Mouse (Mus musculus) kidney, adult 2 months (tissue): Measurements from ENCODE around the gene Plek. TPM values are rescaled to one million over a fixed set of nuclear protein-coding genes. Genes with fewer than 3 reads are reported as not detected.

ENCODE experiments used
- DNase-seq: peaks from one replicate; pipeline ENCODE4 v3.0.0; 2021
- H3K27ac ChIP-seq: fragments of 200-500 bp; 2 replicates; pipeline ENCODE4 v1.5.1; 2012; ENCODE audit warnings: low read depth, low read length, control low read depth, inconsistent platforms; ENCODE audit not compliant: insufficient read depth
- H3K27me3 ChIP-seq: fragments of 200-500 bp; replicated peaks from 2 replicates; pipeline ENCODE4 v1.6.1; 2012; ENCODE audit warnings: mild to moderate bottlenecking, moderate library complexity, low read length, inconsistent platforms; ENCODE audit not compliant: control insufficient read depth, insufficient read depth
- H3K36me3 ChIP-seq: fragments of 200-500 bp; 2 replicates; pipeline ENCODE4 v1.6.1; 2012; ENCODE audit warnings: mild to moderate bottlenecking, moderate library complexity, low read length, inconsistent platforms; ENCODE audit not compliant: control insufficient read depth, insufficient read depth
- H3K4me1 ChIP-seq: fragments of 200-500 bp; 2 replicates; pipeline ENCODE4 v1.6.1; 2011; ENCODE audit warnings: low read length; ENCODE audit not compliant: control insufficient read depth, insufficient read depth
- H3K4me3 ChIP-seq: fragments of 200-500 bp; 2 replicates; pipeline ENCODE4 v1.5.1; 2011; ENCODE audit warnings: mild to moderate bottlenecking, low read depth, low read length, control low read depth; ENCODE audit not compliant: insufficient read depth
- CTCF ChIP-seq: fragments of 200-500 bp; conservative IDR thresholded peaks from 2 replicates; pipeline ENCODE4 v1.5.1; 2011; ENCODE audit warnings: low read depth, mild to moderate bottlenecking, control low read depth, low read length, moderate library complexity, mixed read lengths; ENCODE audit not compliant: insufficient read depth, insufficient read length
- POLR2A ChIP-seq: fragments of 200-500 bp; IDR thresholded peaks from one replicate; pipeline ENCODE4 v1.6.1; 2011; ENCODE audit warnings: low read depth, low read length, control low read depth
- WGBS: fragments of 180-500 bp; shearing (Covaris S2); methylation state at CpG from one replicate; pipeline ENCODE4 v1.1.7; 2018; 5-methylcytosine and 5-hydroxymethylcytosine counted together
- polyA plus RNA-seq: library from polyadenylated mRNA; depleted of rRNA; stranded (reverse); fragments of >200 nt; gene quantifications from 2 replicates; pipeline ENCODE4 v1.2.3, GENCODE M21; 2012

The Plek gene
- polyA plus RNA-seq, 1 experiment = 1.4 TPM

DNA sequence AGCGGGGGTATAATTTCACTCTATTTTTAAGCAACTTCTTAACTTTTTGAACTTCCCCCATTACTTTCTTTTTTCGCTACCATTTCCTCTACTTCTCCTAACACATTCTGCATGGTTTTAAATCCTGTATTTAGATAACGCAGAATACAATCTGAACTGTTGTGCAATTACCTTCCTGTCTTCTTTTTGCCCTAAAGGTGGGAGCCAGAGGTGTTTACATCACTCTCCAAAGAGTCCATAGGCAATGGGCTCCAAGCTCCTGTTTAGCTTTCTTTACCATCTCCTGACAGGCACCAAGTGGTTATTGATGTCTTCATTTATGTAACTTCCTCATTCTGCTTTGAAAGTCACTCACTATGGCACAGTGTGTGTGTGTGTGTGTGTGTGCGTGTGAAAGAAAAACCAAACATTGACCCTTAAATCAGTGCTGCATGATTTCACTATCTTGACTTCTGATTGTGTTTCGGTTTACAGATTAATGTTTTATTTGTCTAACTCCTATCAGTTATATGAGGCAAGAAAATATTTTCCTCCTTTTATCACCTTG lies 73.9 kb downstream of the Plek start:
- WGBS = 75% methylated on average over 5 of the region's 5 CpGs
- Histone ChIP-seq H3K4me3 (no peak overlapping the region), H3K27me3 (no peaks in the 10 kb centered on the region), H3K4me1 (no peaks in the 10 kb centered on the region), H3K36me3 (no peaks in the 10 kb centered on the region), H3K27ac (no peak overlapping the region)
- no peak for DNase-seq
- TF ChIP-seq POLR2A = no peak
- TF ChIP-seq CTCF = no peak

GRCm38 (mm10) chr11:16977611-16978010 lies 74.6 kb downstream of the Plek start:
- DNase-seq = no peak
- WGBS = 63% methylated on average over 2 of the region's 2 CpGs
- H3K4me1 ChIP-seq = no peaks in the 10 kb centered on the region

DNA sequence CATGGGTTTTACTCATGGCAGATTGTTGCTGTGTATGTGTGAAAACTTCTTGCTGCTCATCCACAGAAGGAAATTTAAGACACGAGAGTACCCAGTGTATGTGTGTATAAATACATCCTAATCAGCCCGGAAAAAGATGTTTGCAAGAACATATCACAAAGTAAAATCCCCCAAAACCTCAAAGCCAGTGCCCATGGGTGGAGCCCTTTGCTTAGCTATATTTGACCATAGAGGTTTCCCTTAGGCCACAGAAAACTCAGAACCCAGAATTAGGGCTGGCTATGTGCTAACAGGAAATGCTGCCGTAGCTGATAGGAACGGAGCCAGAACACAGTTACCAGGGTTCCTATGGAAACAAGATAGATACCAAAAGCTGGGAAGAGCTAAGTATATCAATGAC lies 75.2 kb downstream of the Plek start:
- no peak overlapping the region for H3K4me3 ChIP-seq
- no peak for TF ChIP-seq CTCF
- TF ChIP-seq POLR2A = no peak
- WGBS = 64% methylated on average over 4 of the region's 4 CpGs
- H3K27ac ChIP-seq = no peak overlapping the region
- no peaks in the 10 kb centered on the region for H3K4me1 ChIP-seq
- H3K27me3 ChIP-seq = no peaks in the 10 kb centered on the region
- no peaks in the 10 kb centered on the region for H3K36me3 ChIP-seq
- peak; percentile 43 for DNase-seq

More at GRCm38 (mm10) chr11:16977611-16978010, 74.6 kb downstream of the Plek start:
- TF ChIP-seq CTCF (no peak), POLR2A (no peak)
- Histone ChIP-seq H3K27me3 (no peaks in the 10 kb centered on the region), H3K27ac (no peak overlapping the region), H3K36me3 (no peaks in the 10 kb centered on the region), H3K4me3 (no peak overlapping the region)

GRCm38 (mm10) chr11:16973086-16973485 lies 79.1 kb downstream of the Plek start:
- TF ChIP-seq POLR2A (no peak), CTCF (no peak)
- no peaks in the 10 kb centered on the region for H3K4me1 ChIP-seq
- H3K27ac ChIP-seq = no peak overlapping the region
- no peak overlapping the region for H3K4me3 ChIP-seq
- 79% methylated on average over 1 of the region's 1 CpGs for WGBS
- DNase-seq = no peak
- H3K36me3 ChIP-seq = no peaks in the 10 kb centered on the region
- H3K27me3 ChIP-seq = no peaks in the 10 kb centered on the region

GRCm38 (mm10) chr11:16972027-16972426 lies 80.2 kb downstream of the Plek start:
- no peaks in the 10 kb centered on the region for H3K27me3 ChIP-seq
- H3K4me1 ChIP-seq = no peaks in the 10 kb centered on the region
- no peak for DNase-seq
- 88% methylated on average over 3 of the region's 3 CpGs for WGBS
- TF ChIP-seq POLR2A (no peak), CTCF (no peak)
- no peak overlapping the region for H3K27ac ChIP-seq
- H3K36me3 ChIP-seq = no peaks in the 10 kb centered on the region
- H3K4me3 ChIP-seq = no peak overlapping the region

DNA sequence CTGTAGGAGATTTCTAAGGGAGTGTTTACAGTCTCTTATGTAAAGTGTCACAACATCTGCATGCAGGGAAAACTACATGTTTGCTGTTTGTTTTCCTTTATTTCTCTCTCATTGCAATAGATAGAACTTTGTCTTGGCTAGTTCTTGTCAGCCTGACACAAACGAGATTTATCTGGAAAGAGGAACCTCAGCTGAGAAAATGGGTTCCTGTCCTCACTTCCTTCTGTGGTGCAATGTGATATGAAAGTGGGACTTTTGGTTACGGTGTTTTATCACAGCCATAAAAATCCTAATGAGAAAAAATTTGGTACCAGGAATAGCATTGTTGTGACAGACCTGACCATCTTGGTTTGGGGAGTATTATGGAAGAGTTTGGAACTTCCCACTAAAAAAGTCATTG lies 82.5 kb downstream of the Plek start:
- TF ChIP-seq POLR2A (no peak), CTCF (no peak)
- Histone ChIP-seq H3K4me3 (no peak overlapping the region), H3K4me1 (no peaks in the 10 kb centered on the region), H3K27ac (no peak overlapping the region), H3K36me3 (no peaks in the 10 kb centered on the region), H3K27me3 (no peaks in the 10 kb centered on the region)
- no peak for DNase-seq
- 38% methylated on average over 2 of the region's 2 CpGs for WGBS

GRCm38 (mm10) chr11:16967806-16968205 lies 84.4 kb downstream of the Plek start:
- WGBS = 35% methylated on average over 2 of the region's 2 CpGs

More at GRCm38 (mm10) chr11:16967806-16968205, 84.4 kb downstream of the Plek start:
- TF ChIP-seq POLR2A = no peak
- no peak for TF ChIP-seq CTCF
- Histone ChIP-seq H3K27me3 (no peaks in the 10 kb centered on the region), H3K4me3 (no peak overlapping the region), H3K27ac (no peak overlapping the region), H3K36me3 (no peaks in the 10 kb centered on the region), H3K4me1 (no peaks in the 10 kb centered on the region)
- peak; percentile 22 for DNase-seq
